In genomic region chrX:162427698-162428097, GRCm38 (mm10) we compare ENCODE assay signal across 11 mouse cellular contexts.
"Had no signal": no experiment of that assay in that cellular context is flagged by ENCODE, and none has a peak within 500 bp of the region (broad histone marks: within the 10 kb centered on the region; RNA-seq: fewer than 3 reads in every experiment).

No protein-coding gene starts in this region.

- H3K4me3 ChIP-seq: limb, embryonic 12.5 days; liver, embryonic 13.5 days; lung, embryonic 15.5 days; midbrain, embryonic 12.5 days had no signal

- H3K27me3 ChIP-seq: liver, embryonic 13.5 days; lung, embryonic 15.5 days had no signal

- ATAC-seq: liver, postnatal 0 days; midbrain, embryonic 16.5 days had no signal

- H3K9me3 ChIP-seq: limb, embryonic 12.5 days; liver, embryonic 13.5 days; lung, embryonic 15.5 days; midbrain, embryonic 12.5 days had no signal

- H3K36me3 ChIP-seq: limb, embryonic 12.5 days; liver, embryonic 13.5 days; lung, embryonic 15.5 days; midbrain, embryonic 12.5 days had no signal

- DNase-seq: kidney, postnatal 36 days; liver; liver, embryonic 13.5 days; liver, postnatal 0 days; lung, postnatal 14 days; right cerebral cortex, postnatal 25 days had no signal

- H3K4me1 ChIP-seq: limb, embryonic 12.5 days; liver, embryonic 13.5 days; lung, embryonic 15.5 days; midbrain, embryonic 12.5 days had no signal

- H3K27ac ChIP-seq: kidney, postnatal 0 days; limb, embryonic 12.5 days; liver, embryonic 13.5 days; lung, embryonic 15.5 days; midbrain, embryonic 12.5 days had no signal
